In the genomic region with DNA sequence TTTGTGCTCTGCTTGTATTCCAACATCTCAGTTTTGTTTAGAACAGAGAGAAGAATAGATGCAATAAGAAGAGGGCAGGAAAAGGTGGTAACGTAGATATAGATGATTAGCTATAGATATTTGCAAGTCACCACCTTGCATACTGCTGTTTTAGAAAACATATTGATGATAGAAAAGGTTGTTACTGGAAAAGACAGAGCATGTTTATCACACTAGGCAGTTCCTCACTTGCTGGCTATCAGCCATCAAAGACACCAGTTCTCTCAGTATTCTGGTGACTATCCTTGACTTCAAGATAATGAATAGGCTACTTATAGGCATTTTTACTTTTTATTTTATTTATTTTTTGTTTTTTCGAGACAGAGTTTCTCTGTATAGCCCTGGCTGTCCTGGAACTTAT, we compare ENCODE assay signal across 22 mouse cellular contexts.
DNase-seq lines count a peak whose midpoint lies in the region; ATAC-seq and TF ChIP-seq lines count a peak whose summit lies in the region.
"Had no signal": no experiment of that assay in that cellular context is flagged by ENCODE, and none has a peak within 500 bp of the region (broad histone marks: within the 10 kb centered on the region; RNA-seq: fewer than 3 reads in every experiment).

No protein-coding gene starts in this region.

- no peak overlapping the region for H3K4me2 ChIP-seq in liver, embryonic 11.5 days
- H3K4me2 ChIP-seq in liver, embryonic 12.5 days: no peak overlapping the region
- H3K4me2 ChIP-seq in liver, embryonic 16.5 days (ENCODE audit: low read depth, low read length): no peak overlapping the region
- H3K4me2 ChIP-seq: embryonic facial prominence, embryonic 12.5 days; forebrain, embryonic 13.5 days; hindbrain, embryonic 14.5 days had no signal

- no peak overlapping the region for H3K4me3 ChIP-seq in liver, embryonic 11.5 days (ENCODE audit: low read depth, low read length)
- H3K4me3 ChIP-seq in liver, embryonic 12.5 days: no peak overlapping the region
- H3K4me3 ChIP-seq in liver, embryonic 16.5 days (ENCODE audit: low read depth, low read length): no peak overlapping the region
- no peak overlapping the region for H3K4me3 ChIP-seq in gastrocnemius, adult 2 months
- H3K4me3 ChIP-seq: embryonic facial prominence, embryonic 12.5 days; forebrain, embryonic 13.5 days; heart, embryonic 10.5 days had no signal

- H3K36me3 ChIP-seq in liver, embryonic 11.5 days (ENCODE audit: control insufficient read depth, insufficient read depth, low read length): no peaks in the 10 kb centered on the region
- H3K36me3 ChIP-seq in liver, embryonic 12.5 days: no peaks in the 10 kb centered on the region
- H3K36me3 ChIP-seq in liver, embryonic 16.5 days (ENCODE audit: control insufficient read depth, insufficient read depth): no peaks in the 10 kb centered on the region
- H3K36me3 ChIP-seq: embryonic facial prominence, embryonic 12.5 days; heart, embryonic 10.5 days had no signal

- WGBS in liver, embryonic 11.5 days: 51% methylated on average over 2 of the region's 2 CpGs
- WGBS in liver, embryonic 12.5 days (ENCODE audit: insufficient replicate concordance): 31% methylated on average over 2 of the region's 2 CpGs
- WGBS in liver, embryonic 16.5 days (ENCODE audit: insufficient replicate concordance): 21% methylated on average over 2 of the region's 2 CpGs

- H3K9me3 ChIP-seq in liver, embryonic 11.5 days (ENCODE audit: control insufficient read depth, low read length): no peaks in the 10 kb centered on the region
- no peaks in the 10 kb centered on the region for H3K9me3 ChIP-seq in liver, embryonic 12.5 days (replicated peaks)
- no peaks in the 10 kb centered on the region for H3K9me3 ChIP-seq in liver, embryonic 16.5 days (replicated peaks; ENCODE audit: control insufficient read depth, low read length)
- H3K9me3 ChIP-seq: embryonic facial prominence, embryonic 12.5 days; forebrain, embryonic 13.5 days; heart, embryonic 10.5 days had no signal

- H3K27me3 ChIP-seq in liver, embryonic 11.5 days (replicated peaks; ENCODE audit: control insufficient read depth, insufficient read depth, low read length): no peaks in the 10 kb centered on the region
- H3K27me3 ChIP-seq in liver, embryonic 12.5 days (replicated peaks): no peaks in the 10 kb centered on the region
- no peaks in the 10 kb centered on the region for H3K27me3 ChIP-seq in liver, embryonic 16.5 days (ENCODE audit: control insufficient read depth, insufficient read depth, low read depth, low read length)
- H3K27me3 ChIP-seq: embryonic facial prominence, embryonic 12.5 days; forebrain, embryonic 13.5 days had no signal

- no peak for TF ChIP-seq CTCF in gastrocnemius, adult 2 months (IDR thresholded peaks at IDR 0.05)

- no peaks in the 10 kb centered on the region for H3K4me1 ChIP-seq in liver, embryonic 11.5 days (replicated peaks; ENCODE audit: control insufficient read depth, insufficient read depth, low read length)
- H3K4me1 ChIP-seq in liver, embryonic 12.5 days: 0 out of 2 replicates have a peak, but pooled peaks cover 16% of the 10 kb centered on the region
- H3K4me1 ChIP-seq in liver, embryonic 16.5 days (ENCODE audit: control insufficient read depth, low read depth, low read length): no peaks in the 10 kb centered on the region; the same call in 1 of the 2 replicates
- H3K4me1 ChIP-seq: embryonic facial prominence, embryonic 12.5 days; forebrain, embryonic 13.5 days; heart, embryonic 10.5 days had no signal

- H3K9ac ChIP-seq in liver, embryonic 11.5 days (ENCODE audit: low read depth, low read length): no peak overlapping the region
- no peak overlapping the region for H3K9ac ChIP-seq in liver, embryonic 12.5 days
- no peak overlapping the region for H3K9ac ChIP-seq in liver, embryonic 16.5 days (ENCODE audit: low read depth, low read length)
- H3K9ac ChIP-seq: embryonic facial prominence, embryonic 12.5 days; forebrain, embryonic 13.5 days; forebrain, postnatal 0 days; hindbrain, embryonic 14.5 days had no signal

- H3K27ac ChIP-seq in liver, embryonic 11.5 days (ENCODE audit: low read depth, low read length): no peak overlapping the region
- peak overlapping the region; percentile 56; the same call in 1 of the 2 replicates for H3K27ac ChIP-seq in liver, embryonic 12.5 days
- no peak overlapping the region; the same call in 1 of the 2 replicates for H3K27ac ChIP-seq in liver, embryonic 16.5 days (ENCODE audit: low read length)
- H3K27ac ChIP-seq in gastrocnemius, adult 2 months: no peak overlapping the region
- H3K27ac ChIP-seq: embryonic facial prominence, embryonic 12.5 days; forebrain, embryonic 13.5 days; heart, embryonic 10.5 days; hindbrain, embryonic 14.5 days had no signal

- no peak for DNase-seq in liver, embryonic 11.5 days (ENCODE audit: low spot score)
- DNase-seq in liver: no peak
- no peak for DNase-seq in lung, postnatal 10 days
- DNase-seq in MN1 (ENCODE audit: low spot score): no peak
- DNase-seq in gastrocnemius, adult 2 months: no peak
- DNase-seq in layer of hippocampus, postnatal 25 days (ENCODE audit: extremely low spot score in 1 of 2, low spot score in 1 of 2): no peak
- DNase-seq: adrenal gland, adult 2 months; adrenal gland, postnatal 25 days; B cell, adult 2 months; cerebellum, adult 11 months; cerebellum, adult 9-10 months; cerebellum, postnatal 25 days; forebrain, postnatal 0 days; heart, adult 18-20 months; heart, postnatal 10 days had no signal

- ATAC-seq in liver, embryonic 11.5 days (replicated peaks; ENCODE audit: low FRiP score): peak; percentile 81
- ATAC-seq in liver, embryonic 12.5 days: peak; percentile 86
- peak; percentile 87 for ATAC-seq in liver, embryonic 16.5 days (ENCODE audit: low read depth)
- ATAC-seq: CD4-positive, CD25-positive, alpha-beta regulatory T cell, adult 4 months; forebrain, embryonic 13.5 days; forebrain, postnatal 0 days had no signal

- intact Hi-C loops in gastrocnemius, adult 2 months (cut with DNase I): no loop called here
